Mouse (Mus musculus) right cerebral cortex, adult 2 months (tissue): ENCODE measurements around the gene Ctdspl2.
A peak's percentile ranks its signal among the peaks of the same experiment; 100 is the strongest.
"Not testable (repeated sequence)": the region's sequence is repeated elsewhere in the genome, so short reads cannot be mapped to it uniquely, and the experiment has no call there.

Experiments used
- DNase-seq, 2 experiments: peaks; one replicate each; pipeline ENCODE4 v3.0.0; 2021 to 2022; ENCODE audit warnings: low spot score in 2 of 2

Ctdspl2 gene

DNA sequence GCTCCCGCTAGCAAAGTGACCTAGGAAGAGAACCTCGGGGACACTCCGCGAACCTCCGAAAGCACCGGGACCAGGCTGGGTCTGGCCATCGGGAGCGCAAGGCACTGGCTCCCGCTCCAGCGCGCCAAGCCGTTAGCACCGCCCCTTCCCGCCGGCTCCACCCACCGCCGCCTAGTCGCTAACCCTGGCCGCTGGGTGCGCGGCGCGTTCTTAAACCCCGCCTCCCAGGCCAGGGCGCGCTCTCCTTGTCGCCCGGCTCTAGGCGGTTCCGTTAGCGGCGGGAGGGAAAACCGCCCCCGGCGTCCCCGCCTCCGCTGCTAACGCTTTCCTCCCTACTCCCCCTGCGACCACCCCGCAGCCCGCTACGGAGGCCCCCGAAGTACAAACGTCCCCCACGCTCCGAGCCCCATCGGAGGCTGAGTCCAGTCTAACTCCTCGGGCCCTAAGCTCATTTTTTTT, at the start of gene Ctdspl2, which contains the start of gene Mageb3:
Ctdspl2 (plus strand) TSS at position 237 of the 459 bp plus-strand sequence.
Mageb3 (minus strand) TSS at position 328 of the 459 bp plus-strand sequence.
- DNase-seq, result peak; percentile 89 to 90

DNA sequence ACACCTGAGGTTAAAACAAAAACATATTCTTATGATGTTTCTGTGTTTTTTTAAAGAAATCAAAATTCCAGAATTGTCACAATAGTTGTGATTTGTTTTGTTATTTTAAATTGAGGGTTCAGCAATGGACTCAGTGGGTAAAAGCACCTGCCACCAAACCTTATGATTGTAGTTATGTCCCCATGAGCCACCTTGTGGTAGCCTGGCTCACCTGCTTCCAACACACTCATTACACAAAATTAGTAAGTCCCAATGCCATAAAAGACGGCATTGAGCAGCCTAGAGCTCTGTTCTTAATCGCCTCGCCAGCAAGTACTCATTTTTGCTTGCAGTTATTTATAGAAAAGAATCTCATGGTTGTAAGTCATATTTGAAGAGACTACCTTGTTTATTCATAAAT, 45.8 kb upstream of the Ctdspl2 start:
- DNase-seq, result no peak

GRCm38 (mm10) chr2:121916047-121916970, 39.5 kb upstream of the Ctdspl2 start:
- DNase-seq, result peak; percentile 23 to 24

- not testable (repeated sequence) for DNase-seq
These were observed 18.2 kb upstream of the Ctdspl2 start for GRCm38 (mm10) chr2:121937624-121938023.

- no peak for DNase-seq
These were observed 12.4 kb upstream of the Ctdspl2 start for GRCm38 (mm10) chr2:121943364-121943763.

GRCm38 (mm10) chr2:121954971-121955656, 687 bp upstream of the Ctdspl2 start:
- DNase-seq, result no peak

GRCm38 (mm10) chr2:121956224-121957018, 620 bp downstream of the Ctdspl2 start:
- DNase-seq, result peak; percentile 94

DNA sequence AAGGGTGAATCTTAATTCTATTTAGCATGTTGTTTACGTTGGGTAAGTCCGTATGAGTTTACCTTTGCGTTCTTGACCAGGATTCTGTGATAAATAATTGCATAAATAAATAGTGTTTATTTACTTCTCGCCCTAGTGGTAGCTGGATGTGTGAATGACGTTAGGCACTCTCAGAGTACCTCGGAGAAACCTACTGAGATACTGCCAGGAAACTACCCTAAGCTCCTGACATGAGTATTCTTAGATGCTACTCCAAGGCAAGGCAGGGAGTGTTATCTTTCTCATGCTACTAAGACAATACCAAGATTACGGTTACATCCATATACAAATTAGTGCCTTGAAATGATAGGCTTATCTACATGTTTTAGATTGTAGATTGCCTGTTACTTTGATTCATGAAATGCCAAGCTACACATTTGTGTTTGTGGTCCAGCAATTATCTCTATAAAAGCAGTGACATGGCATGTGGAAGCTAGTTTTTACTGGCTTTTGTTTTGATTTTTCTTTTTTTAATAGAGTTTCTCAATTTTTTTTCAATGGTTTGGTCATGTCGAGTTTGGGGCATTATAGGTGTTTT, 1.5 kb downstream of the Ctdspl2 start:
- DNase-seq, result no peak

GRCm38 (mm10) chr2:121995738-121996137, 39.9 kb downstream of the Ctdspl2 start:
- no peak for DNase-seq

GRCm38 (mm10) chr2:122008832-122009231, 53.0 kb downstream of the Ctdspl2 start:
- DNase-seq, result no peak

GRCm38 (mm10) chr2:122011441-122011840, 55.6 kb downstream of the Ctdspl2 start:
- DNase-seq, result peak in 1 of 2 experiments; percentile 8

GRCm38 (mm10) chr2:122018705-122019104, 62.9 kb downstream of the Ctdspl2 start:
- no peak for DNase-seq

- DNase-seq, result no peak
These were observed 66.5 kb downstream of the Ctdspl2 start for GRCm38 (mm10) chr2:122022284-122022683.

DNA sequence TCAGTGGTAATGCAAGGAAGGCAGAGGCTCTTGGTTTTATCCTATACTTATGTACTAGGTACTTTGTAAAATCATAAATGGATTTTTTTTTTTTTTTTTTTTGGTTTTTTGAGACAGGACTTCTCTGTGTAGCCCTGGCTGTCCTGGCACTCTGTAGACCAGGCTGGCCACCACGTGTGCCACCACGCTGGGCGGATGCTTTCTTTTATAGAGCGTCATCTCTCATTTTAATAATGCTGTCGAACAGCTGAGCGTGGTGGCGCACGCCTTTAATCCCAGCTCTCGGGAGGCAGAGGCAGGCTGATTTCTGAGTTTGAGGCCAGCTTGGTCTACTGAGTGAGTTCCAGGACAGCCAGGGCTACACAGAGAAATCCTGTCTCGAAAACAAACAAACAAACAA, 71.3 kb downstream of the Ctdspl2 start:
- DNase-seq, result not testable (repeated sequence)

GRCm38 (mm10) chr2:122027862-122028755, 72.3 kb downstream of the Ctdspl2 start, which contains the start of gene Eif3j1:
Gene Eif3j1 (plus strand): TSS chr2:122028546.
- peak; percentile 82 to 84 for DNase-seq

DNA sequence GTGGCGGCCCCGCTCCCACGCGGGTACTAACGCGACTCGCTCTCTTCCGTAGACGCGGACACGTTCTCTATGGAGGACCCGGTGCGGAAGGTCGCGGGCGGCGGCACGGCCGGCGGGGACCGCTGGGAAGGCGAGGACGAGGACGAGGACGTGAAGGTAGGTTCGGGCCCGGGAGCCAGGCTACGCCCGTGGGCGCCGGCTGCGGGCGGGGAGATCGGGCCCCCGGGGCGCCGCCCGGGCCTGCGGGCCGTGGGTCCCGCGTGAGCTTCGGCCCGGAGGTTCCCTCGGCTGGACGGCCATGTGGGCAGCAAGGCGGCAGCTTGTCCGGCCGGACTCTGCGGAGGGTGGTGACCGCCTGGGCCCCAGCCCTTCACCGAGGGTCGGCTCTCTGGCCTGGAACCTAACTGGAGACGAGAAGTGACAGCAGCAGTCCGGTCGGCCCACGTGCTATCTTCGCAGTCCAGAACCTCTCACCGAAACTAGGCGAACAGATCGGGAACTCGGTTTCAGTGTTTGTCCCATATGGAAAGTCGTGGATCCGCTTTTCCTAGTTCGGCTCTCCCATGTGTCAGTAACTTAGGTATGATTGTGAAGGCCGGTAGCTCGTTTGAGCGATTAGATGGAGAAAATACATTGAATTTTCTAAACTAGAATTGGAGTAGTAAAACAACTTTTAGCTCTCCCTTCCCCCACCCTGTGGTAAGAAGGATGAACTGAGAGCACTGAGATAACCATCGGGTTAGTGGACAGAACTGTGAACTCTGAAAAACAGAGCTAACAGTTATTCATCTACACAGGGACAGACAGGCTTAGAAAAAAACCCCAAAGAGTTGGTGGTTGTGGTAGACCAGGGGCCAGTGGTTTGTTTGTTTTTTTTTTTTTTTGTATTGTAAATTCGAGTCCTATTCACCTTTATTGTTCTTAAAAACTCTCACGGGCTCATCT, 73.2 kb downstream of the Ctdspl2 start:
- peak; percentile 37 to 38 for DNase-seq

- no peak for DNase-seq
These were observed 76.2 kb downstream of the Ctdspl2 start for GRCm38 (mm10) chr2:122031970-122032369.

- DNase-seq, result no peak
These were observed 80.3 kb downstream of the Ctdspl2 start for GRCm38 (mm10) chr2:122036064-122036463.

DNA sequence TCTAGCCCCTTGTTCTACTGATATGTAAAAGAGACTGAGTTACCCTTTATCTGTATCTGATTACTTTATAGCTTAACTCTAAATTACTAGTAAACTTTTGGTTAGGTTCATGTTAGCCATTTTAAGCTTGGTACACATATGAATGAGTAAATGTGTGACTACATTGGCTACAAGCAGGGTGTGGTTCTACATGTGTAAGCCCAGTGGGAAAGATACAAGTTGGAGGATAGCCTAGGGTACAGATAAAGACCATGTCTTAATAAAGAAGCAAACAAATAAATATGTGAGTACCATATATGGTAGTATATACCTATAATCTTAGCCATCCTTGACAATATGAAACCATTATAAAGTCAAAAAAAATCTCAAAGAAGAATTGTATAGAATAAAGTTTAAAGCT, 88.1 kb downstream of the Ctdspl2 start:
- DNase-seq, result no peak
